ENCODE assay signal across 8 mouse cellular contexts in the genomic region with DNA sequence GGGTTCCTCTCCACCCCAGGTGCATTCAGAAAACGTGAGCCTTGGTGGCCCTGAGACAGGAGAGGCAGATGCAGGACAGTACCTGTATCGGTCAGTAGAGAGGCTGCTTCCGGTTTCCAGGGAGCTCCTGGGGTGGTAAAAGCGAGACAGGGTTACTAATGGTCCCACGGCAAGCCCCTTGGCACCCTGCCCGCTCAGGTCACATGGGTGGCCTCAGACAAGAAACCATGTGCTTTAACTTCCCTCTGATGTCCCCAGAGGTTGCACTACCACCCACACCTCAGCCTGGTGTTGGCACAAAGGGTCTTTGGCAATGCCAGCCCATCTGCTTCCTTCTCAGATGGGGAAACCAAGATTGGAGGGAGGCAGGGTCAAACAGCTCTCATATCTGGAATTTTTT.
DNase-seq lines count a peak whose midpoint lies in the region; ATAC-seq and TF ChIP-seq lines count a peak whose summit lies in the region.

No protein-coding gene starts in this region.

- no peak for TF ChIP-seq CTCF in stomach, postnatal 0 days (IDR thresholded peaks at IDR 0.05; ENCODE audit: low read depth)

- DNase-seq in adrenal gland, postnatal 10 days, result peak; percentile 26
- no peak for DNase-seq in adrenal gland, adult 18-20 months (ENCODE audit: low spot score in 2 of 2)
- peak; percentile 52 for DNase-seq in right cerebral cortex, postnatal 4 days
- no peak for DNase-seq in right cerebral cortex, postnatal 25 days
- DNase-seq in midbrain, embryonic 10.5 days (ENCODE audit: low spot score), result no peak
- no peak for DNase-seq in stomach, postnatal 0 days (ENCODE audit: low spot score)
- no peak for DNase-seq in MN1 (ENCODE audit: low spot score)
- no peak for DNase-seq in urinary bladder, postnatal 4 days (ENCODE audit: low spot score in 2 of 2)

- peaks cover 62% of the 10 kb centered on the region for H3K27me3 ChIP-seq in midbrain, embryonic 10.5 days (ENCODE audit: low read depth, poor library complexity, severe bottlenecking)
- no peaks in the 10 kb centered on the region for H3K27me3 ChIP-seq in stomach, postnatal 0 days (ENCODE audit: control insufficient read depth, insufficient read depth, low read length)

- peaks cover 87% of the 10 kb centered on the region for H3K4me1 ChIP-seq in midbrain, embryonic 10.5 days
- H3K4me1 ChIP-seq in stomach, postnatal 0 days (replicated peaks; ENCODE audit: control insufficient read depth, insufficient read depth), result no peaks in the 10 kb centered on the region

- H3K9me3 ChIP-seq in midbrain, embryonic 10.5 days (replicated peaks), result no peaks in the 10 kb centered on the region
- H3K9me3 ChIP-seq in stomach, postnatal 0 days (ENCODE audit: control insufficient read depth, low read length), result no peaks in the 10 kb centered on the region

- H3K4me3 ChIP-seq in midbrain, embryonic 10.5 days, result peak overlapping the region; percentile 20; the same call in 1 of the 2 replicates
- no peak overlapping the region for H3K4me3 ChIP-seq in stomach, postnatal 0 days (ENCODE audit: low read depth, low read length)

- 59% methylated on average over 6 of the region's 6 CpGs for WGBS in midbrain, embryonic 10.5 days
- WGBS in stomach, postnatal 0 days, result 66% methylated on average over 6 of the region's 6 CpGs

- TF ChIP-seq EP300 in stomach, postnatal 0 days (optimal IDR thresholded peaks at IDR 0.05), result no peak

- 0 out of 2 replicates have a peak, but pooled peaks have one; percentile 28 for ATAC-seq in stomach, postnatal 0 days (ENCODE audit: low FRiP score, low TSS enrichment)

- no peaks in the 10 kb centered on the region for H3K36me3 ChIP-seq in midbrain, embryonic 10.5 days
- H3K36me3 ChIP-seq in stomach, postnatal 0 days (ENCODE audit: control insufficient read depth, insufficient read depth, low read length), result no peaks in the 10 kb centered on the region

- H3K9ac ChIP-seq in stomach, postnatal 0 days (ENCODE audit: low read length), result no peak overlapping the region

- H3K27ac ChIP-seq in midbrain, embryonic 10.5 days (replicated peaks), result peak overlapping the region; percentile 80
- H3K27ac ChIP-seq in stomach, postnatal 0 days (replicated peaks), result no peak overlapping the region

- H3K4me2 ChIP-seq in stomach, postnatal 0 days (replicated peaks; ENCODE audit: low read depth), result no peak overlapping the region

Comparison
In these comparisons a context has a peak if more than half of its experiments do, and no peak if none do; other contexts are left out.
1. DNase-seq: peak in adrenal gland, postnatal 10 days (single experiment) and right cerebral cortex, postnatal 4 days (single experiment); none in adrenal gland, adult 18-20 months (0 of 2), right cerebral cortex, postnatal 25 days (single experiment), midbrain, embryonic 10.5 days (single experiment), stomach, postnatal 0 days (single experiment), MN1 (single experiment) and urinary bladder, postnatal 4 days (0 of 2).